Mouse (Mus musculus) CH12.LX (cell line): ENCODE results near the gene Slc16a4.

Source experiments
- CHD2 ChIP-seq: IDR thresholded peaks from 2 replicates; pipeline ENCODE4 v1.6.1; 2011; ENCODE audit warnings: low read length, improper control_type of control experiment
- CTCF ChIP-seq, 2 experiments: IDR thresholded peaks in 1 of 2; conservative IDR thresholded peaks in 1 of 2; 2 replicates each; pipeline ENCODE4 v1.5.1; 2011 to 2012; ENCODE audit warnings: low read depth in 2 of 2, low read length in 2 of 2, improper control_type of control experiment in 1 of 2, inconsistent platforms in 1 of 2, mild to moderate bottlenecking in 1 of 2, moderate library complexity in 1 of 2
- EP300 ChIP-seq: IDR thresholded peaks from 2 replicates; pipeline ENCODE4 v1.6.1; 2011; ENCODE audit warnings: low read length, improper control_type of control experiment
- GABPA ChIP-seq: IDR thresholded peaks from 2 replicates; pipeline ENCODE4 v1.6.1; 2012; ENCODE audit warnings: low read depth, low read length, improper control_type of control experiment, inconsistent platforms; ENCODE audit not compliant: insufficient replicate concordance
- MAX ChIP-seq: IDR thresholded peaks from 2 replicates; pipeline ENCODE4 v1.6.1; 2011; ENCODE audit warnings: low read length, improper control_type of control experiment
- MXI1 ChIP-seq: IDR thresholded peaks from 2 replicates; pipeline ENCODE4 v1.6.1; 2011; ENCODE audit warnings: mild to moderate bottlenecking, low read depth, low read length, improper control_type of control experiment
- MYC ChIP-seq: IDR thresholded peaks from 2 replicates; pipeline ENCODE4 v1.6.1; 2011; ENCODE audit warnings: low read depth, mild to moderate bottlenecking, improper control_type of control experiment, low read length
- POLR2AphosphoS2 ChIP-seq: IDR thresholded peaks from 2 replicates; pipeline ENCODE4 v1.6.1; 2011; ENCODE audit warnings: low read depth, low read length, improper control_type of control experiment
- SIN3A ChIP-seq: IDR thresholded peaks from 2 replicates; pipeline ENCODE4 v1.6.1; 2012; ENCODE audit warnings: low read length, improper control_type of control experiment, inconsistent platforms
- UBTF ChIP-seq: IDR thresholded peaks from 2 replicates; pipeline ENCODE4 v1.6.1; 2012; ENCODE audit warnings: low read depth, mild to moderate bottlenecking, inconsistent platforms, low read length, improper control_type of control experiment, moderate library complexity

- TF ChIP-seq CHD2, result no peak
- TF ChIP-seq CTCF (conservative IDR thresholded peaks at IDR 0.05 in 1 of 2, IDR thresholded peaks at IDR 0.05 in 1 of 2; ENCODE audit: low read depth in 2 of 2, low read length in 2 of 2), result no peak
- no peak for TF ChIP-seq POLR2AphosphoS2
- TF ChIP-seq MAX, result no peak
- no peak for TF ChIP-seq EP300
- no peak for TF ChIP-seq SIN3A
- TF ChIP-seq UBTF, result no peak
- no peak for TF ChIP-seq MXI1
- no peak for TF ChIP-seq MYC
- no peak for TF ChIP-seq GABPA
Observed at GRCm38 (mm10) chr3:107261851-107262165, 29.2 kb upstream of the Slc16a4 start.
